Mouse (Mus musculus): ENCODE measurements around the gene Rasal2. TPM values are rescaled to one million over a fixed set of nuclear protein-coding genes. Genes with fewer than 3 reads are reported as not detected.

Rasal2 gene
- polyA plus RNA-seq, 1 experiment from 2014 or later: 23.8 TPM

DNA sequence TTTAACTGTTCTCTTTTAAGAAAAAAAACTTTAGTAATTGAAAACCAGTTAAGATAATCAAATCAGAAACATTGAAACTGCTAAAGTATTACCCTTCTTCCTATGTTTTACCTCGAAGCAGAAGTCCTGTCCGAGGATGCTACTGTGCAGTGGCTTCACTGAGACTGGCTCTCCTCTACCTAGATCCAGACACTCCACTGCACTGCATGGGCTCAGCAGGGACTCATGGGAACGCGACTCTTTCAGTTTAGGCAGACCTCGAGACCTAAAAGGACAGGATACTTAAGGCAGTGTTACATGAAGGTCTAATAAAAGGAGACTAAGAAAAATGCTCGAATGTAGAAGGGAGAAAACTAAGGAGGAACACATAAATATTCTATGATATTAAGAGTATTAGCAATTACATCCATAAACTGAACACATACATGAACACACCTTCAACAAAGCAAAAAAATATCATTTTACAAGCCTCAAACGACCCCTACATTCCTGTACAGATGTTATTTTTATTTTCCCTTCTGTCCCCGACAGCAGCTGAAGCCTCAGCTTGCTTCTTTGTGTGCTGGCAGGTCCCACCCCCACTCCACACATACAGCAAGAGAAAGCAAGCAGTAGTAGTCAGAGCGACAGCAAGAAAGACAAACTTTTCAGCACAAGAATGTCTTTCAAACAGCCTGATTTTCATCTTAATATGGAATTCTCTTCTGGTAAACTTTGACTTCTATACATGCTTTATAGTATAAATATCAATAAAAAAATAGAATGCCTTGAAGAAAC lies 233.2 kb downstream of the Rasal2 start:
- H3K27ac ChIP-seq (ENCODE audit: low read depth, low read length): no peak overlapping the region; the same call in 1 of the 2 replicates
- peaks cover 9% of the 10 kb centered on the region for H3K4me1 ChIP-seq (ENCODE audit: control insufficient read depth, insufficient read depth, low read length)
- peak; percentile 85 for DNase-seq (ENCODE audit: low spot score, missing footprints)

GRCm38 (mm10) chr1:157169292-157169691 lies 243.1 kb downstream of the Rasal2 start:
- no peaks in the 10 kb centered on the region for H3K36me3 ChIP-seq (ENCODE audit: control insufficient read depth, insufficient read depth, low read length)
- H3K27me3 ChIP-seq (ENCODE audit: control insufficient read depth, insufficient read depth, low read length): no peaks in the 10 kb centered on the region
- ATAC-seq (ENCODE audit: low FRiP score) (no peak), DNase-seq (ENCODE audit: low spot score, missing footprints) (peak; percentile 69)
- H3K9ac ChIP-seq (ENCODE audit: low read length): no peak overlapping the region
- no peak overlapping the region for H3K27ac ChIP-seq (ENCODE audit: low read depth, low read length)
- H3K4me3 ChIP-seq (ENCODE audit: low read depth, low read length): no peak overlapping the region
- no peaks in the 10 kb centered on the region for H3K4me1 ChIP-seq (ENCODE audit: control insufficient read depth, insufficient read depth, low read length)
- no peak overlapping the region for H3K4me2 ChIP-seq
- 91% methylated on average over 8 of the region's 8 CpGs for WGBS
- H3K9me3 ChIP-seq (ENCODE audit: control insufficient read depth, low read length): no peaks in the 10 kb centered on the region

More for the DNA sequence above, 233.2 kb downstream of the Rasal2 start:
- 24% methylated on average over 9 of the region's 9 CpGs for WGBS
- Histone ChIP-seq H3K27me3 (ENCODE audit: control insufficient read depth, insufficient read depth, low read length) (no peaks in the 10 kb centered on the region), H3K36me3 (ENCODE audit: control insufficient read depth, insufficient read depth, low read length) (peaks cover 2% of the 10 kb centered on the region; the same call in 1 of the 2 replicates), H3K9me3 (ENCODE audit: control insufficient read depth, low read length) (no peaks in the 10 kb centered on the region), H3K4me2 (peak overlapping the region; percentile 33), H3K4me3 (ENCODE audit: low read depth, low read length) (no peak overlapping the region), H3K9ac (ENCODE audit: low read length) (no peak overlapping the region; the same call in 1 of the 2 replicates)
- ATAC-seq (ENCODE audit: low FRiP score): peak; percentile 67; the same call in 1 of the 2 replicates

GRCm38 (mm10) chr1:157168891-157169290 lies 243.5 kb downstream of the Rasal2 start:
- 92% methylated on average over 7 of the region's 7 CpGs for WGBS
- H3K9me3 ChIP-seq (ENCODE audit: control insufficient read depth, low read length): no peaks in the 10 kb centered on the region
- no peak overlapping the region for H3K27ac ChIP-seq (ENCODE audit: low read depth, low read length)
- no peaks in the 10 kb centered on the region for H3K36me3 ChIP-seq (ENCODE audit: control insufficient read depth, insufficient read depth, low read length)
- no peak overlapping the region for H3K4me2 ChIP-seq
- ATAC-seq (ENCODE audit: low FRiP score) (no peak), DNase-seq (ENCODE audit: low spot score, missing footprints) (no peak)
- no peaks in the 10 kb centered on the region for H3K4me1 ChIP-seq (ENCODE audit: control insufficient read depth, insufficient read depth, low read length)
- no peak overlapping the region for H3K4me3 ChIP-seq (ENCODE audit: low read depth, low read length)
- no peaks in the 10 kb centered on the region for H3K27me3 ChIP-seq (ENCODE audit: control insufficient read depth, insufficient read depth, low read length)
- H3K9ac ChIP-seq (ENCODE audit: low read length): no peak overlapping the region

- Histone ChIP-seq H3K36me3 (ENCODE audit: control insufficient read depth, insufficient read depth, low read length) (peaks cover 6% of the 10 kb centered on the region; the same call in 1 of the 2 replicates), H3K27ac (ENCODE audit: low read depth, low read length) (no peak overlapping the region), H3K9me3 (ENCODE audit: control insufficient read depth, low read length) (no peaks in the 10 kb centered on the region), H3K4me2 (no peak overlapping the region), H3K27me3 (ENCODE audit: control insufficient read depth, insufficient read depth, low read length) (no peaks in the 10 kb centered on the region), H3K4me1 (ENCODE audit: control insufficient read depth, insufficient read depth, low read length) (peaks cover 7% of the 10 kb centered on the region; the same call in 1 of the 2 replicates), H3K9ac (ENCODE audit: low read length) (no peak overlapping the region), H3K4me3 (ENCODE audit: low read depth, low read length) (no peak overlapping the region)
- DNase-seq (ENCODE audit: low spot score, missing footprints) (peak; percentile 84), ATAC-seq (ENCODE audit: low FRiP score) (no peak)
Measured at GRCm38 (mm10) chr1:157153781-157154180, 258.6 kb downstream of the Rasal2 start.

DNA sequence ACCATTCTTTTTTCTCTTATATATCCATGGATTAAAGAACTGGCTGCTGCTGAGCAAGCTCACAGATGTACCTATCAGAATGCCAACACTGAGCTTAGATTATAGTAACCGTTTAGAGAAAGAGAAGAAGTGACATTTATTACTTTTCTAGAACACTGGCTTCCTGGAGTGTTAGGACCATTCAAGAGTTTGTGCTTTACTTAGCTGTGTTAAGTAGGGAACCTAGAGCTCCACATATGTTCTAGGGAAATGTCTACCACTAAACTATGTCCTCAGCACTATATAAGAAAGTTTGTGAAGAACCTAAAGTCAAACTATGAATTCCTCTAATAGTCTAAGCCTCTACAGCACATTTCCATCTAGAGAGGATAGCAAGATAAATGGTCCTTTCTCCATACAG lies 262.3 kb downstream of the Rasal2 start:
- H3K27ac ChIP-seq (ENCODE audit: low read depth, low read length): no peak overlapping the region
- peaks cover 3% of the 10 kb centered on the region; the same call in 1 of the 2 replicates for H3K36me3 ChIP-seq (ENCODE audit: control insufficient read depth, insufficient read depth, low read length)
- no peak overlapping the region for H3K9ac ChIP-seq (ENCODE audit: low read length)
- H3K9me3 ChIP-seq (ENCODE audit: control insufficient read depth, low read length): no peaks in the 10 kb centered on the region
- peaks cover 7% of the 10 kb centered on the region; the same call in 1 of the 2 replicates for H3K4me1 ChIP-seq (ENCODE audit: control insufficient read depth, insufficient read depth, low read length)
- no peak overlapping the region for H3K4me2 ChIP-seq
- DNase-seq (ENCODE audit: low spot score, missing footprints): peak; percentile 61
- H3K4me3 ChIP-seq (ENCODE audit: low read depth, low read length): no peak overlapping the region
- no peaks in the 10 kb centered on the region for H3K27me3 ChIP-seq (ENCODE audit: control insufficient read depth, insufficient read depth, low read length)
- ATAC-seq (ENCODE audit: low FRiP score): no peak
- WGBS: 94% methylated on average over 1 of the region's 1 CpGs

- Histone ChIP-seq H3K9me3 (ENCODE audit: control insufficient read depth, low read length) (no peaks in the 10 kb centered on the region), H3K27ac (ENCODE audit: low read depth, low read length) (no peak overlapping the region), H3K4me1 (ENCODE audit: control insufficient read depth, insufficient read depth, low read length) (no peaks in the 10 kb centered on the region), H3K36me3 (ENCODE audit: control insufficient read depth, insufficient read depth, low read length) (peaks cover 3% of the 10 kb centered on the region; the same call in 1 of the 2 replicates), H3K27me3 (ENCODE audit: control insufficient read depth, insufficient read depth, low read length) (no peaks in the 10 kb centered on the region), H3K4me3 (ENCODE audit: low read depth, low read length) (no peak overlapping the region), H3K9ac (ENCODE audit: low read length) (no peak overlapping the region), H3K4me2 (no peak overlapping the region)
- no peak for ATAC-seq (ENCODE audit: low FRiP score)
- DNase-seq (ENCODE audit: low spot score, missing footprints): no peak
- WGBS: 92% methylated on average over 3 of the region's 3 CpGs
Measured at GRCm38 (mm10) chr1:157144621-157145020, 267.8 kb downstream of the Rasal2 start.

DNA sequence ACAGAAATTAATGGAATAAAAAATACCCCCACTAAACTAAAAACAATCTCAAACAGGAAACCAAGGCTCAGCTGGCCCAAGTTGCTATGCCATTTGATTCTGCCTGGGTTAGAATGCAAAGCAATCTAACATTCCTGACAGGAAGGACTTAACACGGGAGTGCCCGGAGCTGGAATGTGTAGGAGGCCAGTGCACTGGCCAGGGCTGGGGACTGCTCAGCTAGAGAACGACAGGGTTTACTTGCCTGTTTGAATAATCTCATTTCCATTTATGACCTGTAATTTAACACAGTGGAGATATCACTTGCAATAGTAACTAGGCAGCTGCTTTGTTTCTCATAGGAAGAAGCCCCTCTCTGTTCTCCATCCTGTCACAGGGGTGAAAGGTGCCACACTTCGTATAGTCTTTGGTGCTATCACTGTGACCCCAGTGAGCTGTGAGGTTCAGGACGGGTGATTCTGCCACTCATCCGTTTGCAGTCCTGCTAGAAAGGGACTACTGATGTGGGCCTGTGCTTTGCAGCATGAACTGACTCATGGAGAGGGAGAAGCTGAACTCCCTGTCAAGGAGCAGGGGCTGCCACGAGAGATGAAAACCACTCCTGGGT lies 269.0 kb downstream of the Rasal2 start:
- DNase-seq (ENCODE audit: low spot score, missing footprints): no peak
- Histone ChIP-seq H3K4me3 (ENCODE audit: low read depth, low read length) (no peak overlapping the region), H3K4me1 (ENCODE audit: control insufficient read depth, insufficient read depth, low read length) (no peaks in the 10 kb centered on the region), H3K9me3 (ENCODE audit: control insufficient read depth, low read length) (no peaks in the 10 kb centered on the region), H3K27ac (ENCODE audit: low read depth, low read length) (no peak overlapping the region), H3K4me2 (no peak overlapping the region), H3K27me3 (ENCODE audit: control insufficient read depth, insufficient read depth, low read length) (no peaks in the 10 kb centered on the region), H3K36me3 (ENCODE audit: control insufficient read depth, insufficient read depth, low read length) (peaks cover 3% of the 10 kb centered on the region; the same call in 1 of the 2 replicates), H3K9ac (ENCODE audit: low read length) (no peak overlapping the region)
- WGBS: 57% methylated on average over 7 of the region's 7 CpGs
- ATAC-seq (ENCODE audit: low FRiP score): no peak

DNA sequence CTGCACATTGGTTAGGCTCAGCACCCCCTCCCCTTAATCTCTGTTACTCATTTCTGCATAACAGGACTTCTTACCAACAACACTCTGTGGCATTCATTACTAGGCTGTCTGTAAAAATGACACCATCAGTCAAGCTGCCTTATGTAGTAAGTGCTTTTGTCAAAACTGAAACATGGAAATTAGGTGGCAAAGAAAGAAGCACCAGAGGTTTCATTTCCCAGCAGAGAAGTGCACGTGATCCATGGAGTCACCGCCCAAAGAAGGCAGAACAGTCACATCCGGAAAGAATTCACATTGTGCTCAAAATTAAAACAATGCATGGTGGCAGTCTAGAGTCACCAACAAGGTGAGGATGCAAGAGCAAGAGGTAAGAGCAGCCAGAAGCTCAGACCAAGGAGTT lies 271.4 kb downstream of the Rasal2 start:
- Histone ChIP-seq H3K4me3 (ENCODE audit: low read depth, low read length) (no peak overlapping the region), H3K9me3 (ENCODE audit: control insufficient read depth, low read length) (no peaks in the 10 kb centered on the region), H3K36me3 (ENCODE audit: control insufficient read depth, insufficient read depth, low read length) (no peaks in the 10 kb centered on the region), H3K27ac (ENCODE audit: low read depth, low read length) (no peak overlapping the region), H3K9ac (ENCODE audit: low read length) (no peak overlapping the region), H3K27me3 (ENCODE audit: control insufficient read depth, insufficient read depth, low read length) (no peaks in the 10 kb centered on the region), H3K4me2 (no peak overlapping the region), H3K4me1 (ENCODE audit: control insufficient read depth, insufficient read depth, low read length) (no peaks in the 10 kb centered on the region)
- ATAC-seq (ENCODE audit: low FRiP score) (no peak), DNase-seq (ENCODE audit: low spot score, missing footprints) (no peak)
- WGBS: 90% methylated on average over 3 of the region's 3 CpGs

DNA sequence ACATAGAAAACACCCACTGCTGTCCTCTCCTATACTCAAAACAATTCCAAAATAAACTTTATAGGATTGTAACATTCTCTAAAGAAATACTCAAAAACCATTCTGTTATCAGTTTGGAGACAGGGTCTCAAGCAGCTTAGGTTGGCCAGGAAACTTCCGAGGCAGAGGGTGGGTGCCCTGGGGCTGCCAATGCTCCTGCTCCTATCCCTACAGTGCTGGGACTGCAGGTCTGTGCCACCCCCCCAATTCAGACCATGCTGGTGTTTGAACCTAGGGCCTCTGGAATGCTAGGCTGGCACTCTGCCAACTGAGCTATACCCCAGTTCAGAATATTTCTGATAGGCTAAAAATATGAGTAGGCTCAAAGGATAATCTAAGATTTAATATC lies 274.5 kb downstream of the Rasal2 start:
- Histone ChIP-seq H3K4me2 (no peak overlapping the region), H3K4me3 (ENCODE audit: low read depth, low read length) (no peak overlapping the region), H3K9me3 (ENCODE audit: control insufficient read depth, low read length) (no peaks in the 10 kb centered on the region), H3K4me1 (ENCODE audit: control insufficient read depth, insufficient read depth, low read length) (no peaks in the 10 kb centered on the region), H3K27ac (ENCODE audit: low read depth, low read length) (no peak overlapping the region), H3K27me3 (ENCODE audit: control insufficient read depth, insufficient read depth, low read length) (no peaks in the 10 kb centered on the region), H3K9ac (ENCODE audit: low read length) (no peak overlapping the region), H3K36me3 (ENCODE audit: control insufficient read depth, insufficient read depth, low read length) (no peaks in the 10 kb centered on the region)
- ATAC-seq (ENCODE audit: low FRiP score): no peak
- no peak for DNase-seq (ENCODE audit: low spot score, missing footprints)
- WGBS: 93% methylated on average over 1 of the region's 1 CpGs
